In genomic region chr19:41262712-41263629, GRCm38 (mm10) we compare ENCODE assay signal across 7 mouse cellular contexts. TPM values are rescaled to one million over a fixed set of nuclear protein-coding genes. Genes with fewer than 3 reads are reported as not detected.
DNase-seq lines count a peak whose midpoint lies in the region; ATAC-seq and TF ChIP-seq lines count a peak whose summit lies in the region.

No protein-coding gene starts in this region.

- ATAC-seq in intestine, embryonic 14.5 days (replicated peaks; ENCODE audit: low FRiP score, low TSS enrichment, low read depth): peak; percentile 85

- H3K36me3 ChIP-seq in intestine, embryonic 14.5 days (ENCODE audit: control insufficient read depth, insufficient read depth, low read length): peaks cover 9% of the 10 kb centered on the region
- H3K36me3 ChIP-seq in small intestine, adult 2 months (ENCODE audit: control insufficient read depth, insufficient read depth, low read length): no peaks in the 10 kb centered on the region

- 5% methylated on average over 46 of the region's 51 CpGs for WGBS in intestine, embryonic 14.5 days
- under 1% methylated on average over 51 of the region's 51 CpGs for WGBS in small intestine, adult 2 months

- H3K9ac ChIP-seq in intestine, embryonic 14.5 days (ENCODE audit: low read length): peak overlapping the region; percentile 98

- no peaks in the 10 kb centered on the region for H3K27me3 ChIP-seq in intestine, embryonic 14.5 days (replicated peaks; ENCODE audit: control insufficient read depth, insufficient read depth, low read length)
- H3K27me3 ChIP-seq in small intestine, adult 2 months (ENCODE audit: control insufficient read depth, insufficient read depth, low read length): no peaks in the 10 kb centered on the region

- H3K27ac ChIP-seq in intestine, embryonic 14.5 days (ENCODE audit: low read depth): peak overlapping the region; percentile 99
- peak overlapping the region; percentile 96 for H3K27ac ChIP-seq in small intestine, adult 2 months (ENCODE audit: insufficient read depth, low read depth, low read length)

- H3K9me3 ChIP-seq in intestine, embryonic 14.5 days (ENCODE audit: control insufficient read depth, low read length): no peaks in the 10 kb centered on the region

- peak overlapping the region; percentile 82 for H3K4me2 ChIP-seq in intestine, embryonic 14.5 days (ENCODE audit: low read length)

- peak; percentile 60; the same call in 1 of the 2 replicates for TF ChIP-seq POLR2A in small intestine, adult 2 months (IDR thresholded peaks at IDR 0.05; ENCODE audit: low read depth, low read length)

- TF ChIP-seq CTCF in small intestine, adult 2 months (IDR thresholded peaks at IDR 0.05; ENCODE audit: extremely low read depth, insufficient read length, insufficient replicate concordance, low read depth, low read length): no peak

- H3K4me1 ChIP-seq in intestine, embryonic 14.5 days (replicated peaks; ENCODE audit: control insufficient read depth, insufficient read depth, low read length): peaks cover 21% of the 10 kb centered on the region
- H3K4me1 ChIP-seq in small intestine, adult 2 months (ENCODE audit: control insufficient read depth, insufficient read depth, insufficient read length, low read length): peaks cover 15% of the 10 kb centered on the region; the same call in 1 of the 2 replicates

- peak; percentile 88 for DNase-seq in adrenal gland, adult 2 months
- peak; percentile 72 for DNase-seq in embryo, embryonic 10.5 days (ENCODE audit: low spot score)
- peak; percentile 74 for DNase-seq in gastrocnemius, postnatal 14 days
- DNase-seq in intestine, embryonic 14.5 days (ENCODE audit: low spot score): peak; percentile 87
- DNase-seq in left cerebral cortex, postnatal 25 days (ENCODE audit: low spot score in 2 of 2): peak; percentile 50 to 71
- DNase-seq in mesoderm, embryonic 11.5 days (ENCODE audit: low read depth, low spot score): peak; percentile 45

- H3K4me3 ChIP-seq in intestine, embryonic 14.5 days (ENCODE audit: low read depth, low read length): peak overlapping the region; percentile 86
- peak overlapping the region; percentile 98 for H3K4me3 ChIP-seq in small intestine, adult 2 months (ENCODE audit: low read depth, low read length)

- intact Hi-C loops in gastrocnemius, postnatal 14 days (cut with DNase I; ENCODE audit: low total_unique reads): no loop called here
- intact Hi-C loops in left cerebral cortex, postnatal 25 days (cut with DNase I): loop anchor here (5.0 kb wide), 1 partner anchor 219 kb away; the partner anchor contains the start of gene Lcor

RNA-seq across cellular contexts. Expression of gene Tm9sf3, which starts 0.8 kb away (rescaled TPM):
- total RNA-seq in adrenal gland, adult 2 months (2021): 100 to 1,000 TPM; 144 to 171 TPM
- 23.2 and 29.6 TPM in 2 replicates for polyA plus RNA-seq in adrenal gland, adult 2 months (2012; rRNA removed)
- 10 to 100 TPM; 73.7 to 78.2 TPM for total RNA-seq in gastrocnemius, postnatal 14 days (2021)
- 151 and 154 TPM in 2 replicates for polyA plus RNA-seq in intestine, embryonic 14.5 days (2014; fragmentation: Nextera tagmentation; extraction: Ambion mirVana)
- total RNA-seq in left cerebral cortex, postnatal 25 days (2021): 100 to 1,000 TPM; 135 to 144 TPM
- 17.7 and 33.5 TPM in 2 replicates for polyA plus RNA-seq in small intestine, adult 2 months (2012; rRNA removed)

RNA-seq across cellular contexts. Expression of gene Tll2, which starts 56.3 kb away (rescaled TPM):
- total RNA-seq in adrenal gland, adult 2 months (2021): not detected
- polyA plus RNA-seq in adrenal gland, adult 2 months (2012; rRNA removed): 0.11 and 0.12 TPM in 2 replicates
- under 1 TPM; 0.16 to 0.27 TPM for total RNA-seq in gastrocnemius, postnatal 14 days (2021)
- polyA plus RNA-seq in intestine, embryonic 14.5 days (2014; fragmentation: Nextera tagmentation; extraction: Ambion mirVana): not detected in 2 replicates
- 1 to 10 TPM; 1.0 to 1.6 TPM for total RNA-seq in left cerebral cortex, postnatal 25 days (2021)
- polyA plus RNA-seq in small intestine, adult 2 months (2012; rRNA removed): 0.03 TPM in 1 of 2 replicates, not detected in the other

Comparison
In these comparisons a context has a peak if more than half of its experiments do, and no peak if none do; other contexts are left out.
1. Peak in every context shown above with its lines: DNase-seq, ATAC-seq, H3K4me3 ChIP-seq and H3K27ac ChIP-seq.